Mouse (Mus musculus) liver, embryonic 14.5 days (tissue): ENCODE results near the gene Gm45062.

Source experiments
- CTCF ChIP-seq: IDR thresholded peaks from 2 replicates; pipeline ENCODE4 v1.5.1; 2016; ENCODE audit warnings: antibody characterized with exemption, low read depth, control low read depth
- EP300 ChIP-seq: IDR thresholded peaks from 2 replicates; pipeline ENCODE4 v1.6.1; 2016; ENCODE audit warnings: antibody characterized with exemption, low read depth

DNA sequence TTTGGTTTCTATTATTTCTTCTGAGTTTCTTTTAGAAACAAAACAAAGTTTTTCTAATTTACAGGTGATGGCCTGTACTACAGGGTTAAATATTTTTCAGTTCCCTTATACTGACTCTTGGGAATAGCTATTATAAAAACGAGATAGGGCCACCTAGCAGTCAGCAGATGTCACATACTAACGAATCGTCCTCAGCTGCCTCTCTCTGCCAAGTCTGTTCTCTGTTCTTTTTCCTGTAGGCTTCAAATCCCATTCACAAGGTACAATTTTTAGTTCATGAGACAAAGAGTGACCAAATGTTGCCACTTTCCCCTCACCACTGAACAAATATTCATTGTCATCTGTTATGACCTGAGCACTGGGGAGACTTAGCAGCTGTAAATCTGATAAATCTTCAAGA is 244.7 kb downstream of the Gm45062 start:
- TF ChIP-seq CTCF = no peak
- TF ChIP-seq EP300 = no peak
